Mouse (Mus musculus) embryonic fibroblast, embryonic 13.5 days (primary cell): ENCODE measurements at regions not wholly inside any gene's neighbourhood (a gene's known extent, or its start where the extent isn't known, plus 50 kb on each side); places are given as distances from the start of the nearest gene placed in this dataset.

ENCODE experiments used
- CTCF ChIP-seq: IDR thresholded peaks from 2 replicates; pipeline ENCODE4 v1.5.1; 2011; ENCODE audit warnings: mild to moderate bottlenecking, control low read depth, low read length, moderate library complexity, borderline replicate concordance; ENCODE audit not compliant: insufficient read depth
- POLR2A ChIP-seq: IDR thresholded peaks from 2 replicates; pipeline ENCODE4 v1.6.1; 2011; ENCODE audit warnings: low read depth, mild to moderate bottlenecking, control low read depth, low read length, moderate library complexity

DNA sequence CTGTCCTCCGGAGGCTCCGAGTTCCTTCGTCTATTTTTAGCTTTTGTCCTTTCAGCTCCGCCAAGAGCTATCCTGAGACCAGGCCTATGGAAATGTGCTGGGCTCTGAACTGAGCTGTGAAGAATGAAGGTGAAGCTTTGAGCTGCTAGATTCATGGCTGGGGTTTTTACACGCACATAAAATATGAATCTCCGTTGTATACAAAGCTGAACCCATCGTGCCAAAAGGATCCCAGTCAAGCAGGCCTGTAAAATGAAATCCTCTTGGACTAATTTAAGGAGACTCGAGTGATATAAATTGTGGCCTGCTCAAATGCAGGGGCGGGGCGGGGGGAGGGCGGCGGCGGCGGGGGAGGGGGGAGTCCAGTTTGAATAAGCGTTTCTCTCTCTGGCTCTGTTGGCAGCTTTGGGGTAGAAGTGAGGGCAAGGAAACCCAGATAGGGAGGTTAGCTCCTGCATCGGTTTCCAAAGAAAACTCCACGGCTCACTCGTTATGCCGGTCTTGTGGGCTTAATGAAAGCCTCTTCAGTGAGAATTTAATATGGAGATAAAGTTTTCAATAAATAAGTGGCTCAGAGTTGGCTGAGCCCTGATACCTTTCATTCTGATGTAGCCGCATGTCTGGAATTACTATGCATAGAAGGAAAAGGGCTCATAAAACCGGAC, 277.1 kb upstream of the Pbx1 start:
- TF ChIP-seq POLR2A: no peak
- no peak for TF ChIP-seq CTCF
